In genomic region chr9:105272241-105272640, GRCm38 (mm10) we compare ENCODE assay signal across 10 mouse cellular contexts.
DNase-seq lines count a peak whose midpoint lies in the region; ATAC-seq and TF ChIP-seq lines count a peak whose summit lies in the region.
"Had no signal": no experiment of that assay in that cellular context is flagged by ENCODE, and none has a peak within 500 bp of the region (broad histone marks: within the 10 kb centered on the region; RNA-seq: fewer than 3 reads in every experiment).

No protein-coding gene starts in this region.

- no peak overlapping the region for H3K4me3 ChIP-seq in kidney, postnatal 0 days (replicated peaks; ENCODE audit: low read depth, low read length)
- H3K4me3 ChIP-seq: midbrain, embryonic 12.5 days had no signal

- H3K27me3 ChIP-seq in kidney, postnatal 0 days (ENCODE audit: insufficient read depth, low read length): no peaks in the 10 kb centered on the region
- H3K27me3 ChIP-seq: midbrain, embryonic 12.5 days had no signal

- no peak for ATAC-seq in kidney, postnatal 0 days (replicated peaks; ENCODE audit: low FRiP score, low read depth)

- no peaks in the 10 kb centered on the region for H3K36me3 ChIP-seq in kidney, postnatal 0 days (ENCODE audit: insufficient read depth, low read length)
- H3K36me3 ChIP-seq: midbrain, embryonic 12.5 days had no signal

- no peak overlapping the region for H3K4me2 ChIP-seq in kidney, postnatal 0 days (ENCODE audit: low read length)
- H3K4me2 ChIP-seq: midbrain, embryonic 12.5 days had no signal

- H3K4me1 ChIP-seq in kidney, postnatal 0 days (replicated peaks; ENCODE audit: insufficient read depth, low read length): no peaks in the 10 kb centered on the region

- DNase-seq in adrenal gland, postnatal 10 days: peak; percentile 15
- DNase-seq in adrenal gland, adult 18-20 months (ENCODE audit: low spot score in 2 of 2): no peak
- peak; percentile 6 for DNase-seq in ovary, postnatal 14 days (ENCODE audit: low spot score)
- no peak for DNase-seq in ovary, adult 18-20 months (ENCODE audit: low spot score)
- DNase-seq in kidney, postnatal 0 days (ENCODE audit: low spot score): peak; percentile 34
- peak; percentile 23 for DNase-seq in thymus, postnatal 0 days (ENCODE audit: low spot score)
- DNase-seq in layer of hippocampus, postnatal 14 days (ENCODE audit: low spot score in 2 of 2): no peak
- no peak for DNase-seq in frontal cortex, adult 2 months (ENCODE audit: extremely low spot score in 1 of 2, low spot score in 1 of 2)
- DNase-seq: gastrocnemius, postnatal 14 days had no signal

- no peak overlapping the region for H3K9ac ChIP-seq in kidney, postnatal 0 days (ENCODE audit: low read depth, low read length)
- H3K9ac ChIP-seq: midbrain, embryonic 12.5 days had no signal

- WGBS in kidney, postnatal 0 days: 7% methylated on average over 7 of the region's 7 CpGs

- no peak overlapping the region for H3K27ac ChIP-seq in kidney, postnatal 0 days
- H3K27ac ChIP-seq: midbrain, embryonic 12.5 days had no signal

- TF ChIP-seq CTCF in kidney, postnatal 0 days (IDR thresholded peaks at IDR 0.05; ENCODE audit: low read depth): no peak

- H3K9me3 ChIP-seq in kidney, postnatal 0 days (replicated peaks; ENCODE audit: low read length): no peaks in the 10 kb centered on the region
- H3K9me3 ChIP-seq: midbrain, embryonic 12.5 days had no signal

Comparison
In these comparisons a context has a peak if more than half of its experiments do, and no peak if none do; other contexts are left out.
1. DNase-seq: peak in adrenal gland, postnatal 10 days (single experiment), ovary, postnatal 14 days (single experiment), kidney, postnatal 0 days (single experiment) and thymus, postnatal 0 days (single experiment); none in adrenal gland, adult 18-20 months (0 of 2), ovary, adult 18-20 months (single experiment), layer of hippocampus, postnatal 14 days (0 of 2) and frontal cortex, adult 2 months (0 of 2).